Mouse (Mus musculus) brown adipose tissue, adult 24 weeks (tissue): ENCODE data around the gene Sumf2. TPM values are rescaled to one million over a fixed set of nuclear protein-coding genes. Genes with fewer than 3 reads are reported as not detected.
"Not testable (repeated sequence)": the region's sequence is repeated elsewhere in the genome, so short reads cannot be mapped to it uniquely, and the experiment has no call there.

Experiments
- H3K27ac ChIP-seq: fragments of 200-500 bp; replicated peaks from 2 replicates; pipeline ENCODE4 v1.5.1; 2012; ENCODE audit warnings: low read depth, mild to moderate bottlenecking, low read length
- H3K4me1 ChIP-seq: fragments of 200-500 bp; 2 replicates; pipeline ENCODE4 v1.6.1; 2012; ENCODE audit warnings: low read length, mixed read lengths; ENCODE audit not compliant: control insufficient read depth, insufficient read depth, insufficient read length
- H3K4me3 ChIP-seq: fragments of 200-500 bp; 2 replicates; pipeline ENCODE4 v1.5.1; 2012; ENCODE audit warnings: low read depth, mild to moderate bottlenecking, low read length, moderate library complexity; ENCODE audit not compliant: insufficient read depth
- polyA plus RNA-seq: library from polyadenylated mRNA; stranded (reverse); fragments of >200 nt; gene quantifications from 2 replicates; pipeline ENCODE4 v1.2.4, GENCODE M21; 2012; ENCODE audit not compliant: missing spikeins, insufficient read depth, insufficient read length

The Sumf2 gene
- polyA plus RNA-seq, 1 experiment, result 12.2 TPM

- Histone ChIP-seq H3K4me1 (peaks cover 5% of the 10 kb centered on the region; the same call in 1 of the 2 replicates), H3K27ac (peak overlapping the region; percentile 43; the same call in 1 of the 2 replicates), H3K4me3 (peak overlapping the region; percentile 70)
These were observed 39.5 kb downstream of the Sumf2 start for GRCm38 (mm10) chr5:129886271-129886670.

- peaks cover 5% of the 10 kb centered on the region; the same call in 1 of the 2 replicates for H3K4me1 ChIP-seq
- peak within 1 kb of the TSS; percentile 70 for H3K4me3 ChIP-seq
- H3K27ac ChIP-seq, result peak within 1 kb of the TSS; percentile 93
These were observed 40.3 kb downstream of the Sumf2 start, which contains the start of gene Chchd2 for GRCm38 (mm10) chr5:129886911-129887636. TSS of gene Chchd2 (minus strand) at chr5:129887470.

- not testable (repeated sequence) for H3K27ac ChIP-seq, H3K4me3 ChIP-seq, H3K4me1 ChIP-seq
These were observed 43.6 kb downstream of the Sumf2 start for GRCm38 (mm10) chr5:129890390-129890789.

- Histone ChIP-seq H3K27ac (no peak within 1 kb of the TSS), H3K4me1 (no peaks in the 10 kb centered on the region), H3K4me3 (peak within 1 kb of the TSS; percentile 76)
These were observed 48.7 kb downstream of the Sumf2 start, which contains the start of gene Zbed5 for GRCm38 (mm10) chr5:129895198-129896088. TSS of gene Zbed5 (plus strand) at chr5:129895723.

GRCm38 (mm10) chr5:129898449-129898848 is 51.7 kb downstream of the Sumf2 start, which contains the start of gene Phkg1:
TSS of gene Phkg1 (minus strand) at chr5:129898549.
- H3K4me1 ChIP-seq, result no peaks in the 10 kb centered on the region

GRCm38 (mm10) chr5:129907775-129908174 is 61.0 kb downstream of the Sumf2 start:
- Histone ChIP-seq H3K4me1 (peaks cover 7% of the 10 kb centered on the region; the same call in 1 of the 2 replicates), H3K4me3 (peak overlapping the region; percentile 80), H3K27ac (no peak overlapping the region)

More at GRCm38 (mm10) chr5:129898449-129898848, 51.7 kb downstream of the Sumf2 start, which contains the start of gene Phkg1:
- Histone ChIP-seq H3K27ac (no peak within 1 kb of the TSS), H3K4me3 (no peak within 1 kb of the TSS)

- peak within 1 kb of the TSS; percentile 80 for H3K4me3 ChIP-seq
- H3K4me1 ChIP-seq, result peaks cover 7% of the 10 kb centered on the region; the same call in 1 of the 2 replicates
- H3K27ac ChIP-seq, result peak within 1 kb of the TSS; percentile 74
These were observed 61.6 kb downstream of the Sumf2 start, which contains the start of gene Nupr1l for GRCm38 (mm10) chr5:129908242-129908965. TSS of gene Nupr1l (plus strand) at chr5:129908540.

- peaks cover 7% of the 10 kb centered on the region; the same call in 1 of the 2 replicates for H3K4me1 ChIP-seq
- H3K27ac ChIP-seq, result no peak overlapping the region
- peak overlapping the region; percentile 80 for H3K4me3 ChIP-seq
These were observed 62.4 kb downstream of the Sumf2 start for GRCm38 (mm10) chr5:129909147-129909546.

GRCm38 (mm10) chr5:129909591-129909990 is 62.8 kb downstream of the Sumf2 start:
- Histone ChIP-seq H3K27ac (no peak overlapping the region), H3K4me3 (no peak overlapping the region), H3K4me1 (peaks cover 7% of the 10 kb centered on the region; the same call in 1 of the 2 replicates)

Other genes with a start within 250 kb of the Sumf2 start
- gene Zfp11, start 176.9 kb upstream of the Sumf2 start, polyA plus RNA-seq, result 1.4 and 2.0 TPM in 2 replicates
- not detected in 2 replicates for gene Sept14, start 138.5 kb upstream of the Sumf2 start, polyA plus RNA-seq
- gene Mrps17, start 131.5 kb upstream of the Sumf2 start, polyA plus RNA-seq, result 95.0 and 106 TPM in 2 replicates
- gene Nipsnap2, start 121.9 kb upstream of the Sumf2 start, polyA plus RNA-seq, result 152 and 165 TPM in 2 replicates
- gene Psph, start 59.5 kb upstream of the Sumf2 start, polyA plus RNA-seq, result 46.7 and 56.8 TPM in 2 replicates
- 1,785 and 1,958 TPM in 2 replicates for gene Chchd2, start 40.5 kb downstream of the Sumf2 start, polyA plus RNA-seq
- 0.83 and 1.9 TPM in 2 replicates for gene Zbed5, start 48.7 kb downstream of the Sumf2 start, polyA plus RNA-seq
- gene Phkg1, start 51.6 kb downstream of the Sumf2 start, polyA plus RNA-seq, result 2.3 and 9.8 TPM in 2 replicates
- gene Nupr1l, start 61.6 kb downstream of the Sumf2 start, polyA plus RNA-seq, result 4.1 and 6.2 TPM in 2 replicates
- gene Vkorc1l1, start 95.0 kb downstream of the Sumf2 start, polyA plus RNA-seq, result 31.1 and 41.5 TPM in 2 replicates
- 16.5 and 18.5 TPM in 2 replicates for gene Gusb, start 156.1 kb downstream of the Sumf2 start, polyA plus RNA-seq
- gene Asl, start 182.3 kb downstream of the Sumf2 start, polyA plus RNA-seq, result 23.4 and 27.8 TPM in 2 replicates
- 21.9 and 23.3 TPM in 2 replicates for gene Crcp, start 182.3 kb downstream of the Sumf2 start, polyA plus RNA-seq
- gene Tpst1, start 226.3 kb downstream of the Sumf2 start, polyA plus RNA-seq, result 11.6 and 14.3 TPM in 2 replicates